Mouse (Mus musculus) neutrophil, adult 83 days (primary cell): Measurements from ENCODE around the gene Tlr7. TPM values are rescaled to one million over a fixed set of nuclear protein-coding genes. Genes with fewer than 3 reads are reported as not detected.

Experiments used
- total RNA-seq, 2 experiments: library from RNA; stranded (reverse); gene quantifications; one replicate each; pipeline ENCODE4 v1.2.4; 2023

Tlr7 gene
- 10 to 100 TPM; 17.7 to 20.4 TPM for total RNA-seq

DNA sequence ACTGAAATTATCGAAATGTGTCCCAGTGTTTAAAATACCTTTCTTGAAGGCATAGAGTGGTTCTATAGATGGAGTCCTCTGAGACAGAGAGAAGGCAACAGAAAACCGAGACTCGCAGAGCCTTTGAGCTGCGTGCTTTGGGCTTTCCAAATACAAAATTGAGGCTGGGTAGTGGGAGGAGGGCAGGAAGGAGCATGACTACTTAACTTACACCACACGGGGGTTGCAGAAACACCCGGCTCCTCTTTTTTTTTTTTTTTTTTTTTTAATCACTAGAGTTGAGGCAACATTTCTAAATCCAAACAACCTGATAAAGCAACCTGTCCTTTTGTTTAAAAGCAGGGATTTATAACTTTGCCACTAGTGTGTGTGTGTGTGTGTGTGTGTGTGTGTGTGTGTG lies at the start of gene Tlr7:
Gene Tlr7 (minus strand): TSS at position 160 of the 400 bp plus-strand sequence.

DNA sequence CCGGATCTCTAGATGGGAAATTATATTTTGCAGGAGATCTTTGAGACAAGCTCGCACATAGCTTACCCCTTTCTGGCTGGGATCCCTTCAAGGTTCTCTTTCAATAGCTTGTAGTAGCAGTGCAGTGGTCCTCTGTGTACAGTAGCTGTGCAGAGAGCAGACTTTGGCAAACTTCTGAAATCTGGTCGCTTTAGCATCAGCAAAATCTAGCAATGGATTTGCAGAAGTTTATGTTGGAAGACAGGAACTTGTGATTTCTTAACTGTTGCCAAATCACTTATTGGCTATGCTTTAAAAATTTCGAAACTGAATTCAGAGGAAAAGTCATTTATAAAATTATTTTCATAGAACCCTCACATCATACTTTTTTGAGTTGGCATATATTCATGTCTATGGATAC lies 66.3 kb downstream of the Tlr7 start, which contains the start of gene Tlr8:
Gene Tlr8 (minus strand): TSS at position 244 of the 400 bp plus-strand sequence.

Other genes with a start within 250 kb of the Tlr7 start
- 1,000 to 10,000 TPM; 6,628 to 6,666 TPM for gene Tmsb4x, start 121.2 kb downstream of the Tlr7 start, total RNA-seq
- gene Tlr8, start 66.2 kb downstream of the Tlr7 start, total RNA-seq: 10 to 100 TPM; 40.7 to 52.0 TPM
- gene Prps2, start 52.2 kb upstream of the Tlr7 start, total RNA-seq: 10 to 100 TPM; 10.9 to 14.1 TPM